Mouse (Mus musculus): ENCODE measurements around the gene Gale. TPM values are rescaled to one million over a fixed set of nuclear protein-coding genes. Genes with fewer than 3 reads are reported as not detected.

Gene Gale
- polyA plus RNA-seq, 1 experiment: 37.6 TPM

DNA sequence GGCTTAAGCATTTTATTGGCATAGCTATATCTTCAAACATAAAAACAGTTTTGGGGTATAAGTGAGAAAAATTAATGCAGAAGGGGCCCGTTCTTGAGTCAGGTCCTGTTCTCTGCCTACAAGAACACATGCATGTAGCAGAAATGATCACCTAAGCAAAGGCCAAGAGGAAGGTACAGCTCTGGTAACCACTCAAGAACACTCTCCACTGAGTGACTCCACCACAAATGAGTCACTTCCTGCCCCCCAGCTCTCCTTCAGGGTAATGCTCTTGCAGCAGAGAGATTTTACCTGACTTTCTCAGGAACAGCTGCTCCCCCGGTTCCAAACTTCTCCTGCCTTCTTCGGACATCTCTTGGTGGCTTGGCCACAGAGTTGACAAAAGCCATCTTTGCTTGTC, 43.3 kb downstream of the Gale start:
- DNase-seq (ENCODE audit: extremely low spot score in 1 of 2, low spot score in 1 of 2): no peak

DNA sequence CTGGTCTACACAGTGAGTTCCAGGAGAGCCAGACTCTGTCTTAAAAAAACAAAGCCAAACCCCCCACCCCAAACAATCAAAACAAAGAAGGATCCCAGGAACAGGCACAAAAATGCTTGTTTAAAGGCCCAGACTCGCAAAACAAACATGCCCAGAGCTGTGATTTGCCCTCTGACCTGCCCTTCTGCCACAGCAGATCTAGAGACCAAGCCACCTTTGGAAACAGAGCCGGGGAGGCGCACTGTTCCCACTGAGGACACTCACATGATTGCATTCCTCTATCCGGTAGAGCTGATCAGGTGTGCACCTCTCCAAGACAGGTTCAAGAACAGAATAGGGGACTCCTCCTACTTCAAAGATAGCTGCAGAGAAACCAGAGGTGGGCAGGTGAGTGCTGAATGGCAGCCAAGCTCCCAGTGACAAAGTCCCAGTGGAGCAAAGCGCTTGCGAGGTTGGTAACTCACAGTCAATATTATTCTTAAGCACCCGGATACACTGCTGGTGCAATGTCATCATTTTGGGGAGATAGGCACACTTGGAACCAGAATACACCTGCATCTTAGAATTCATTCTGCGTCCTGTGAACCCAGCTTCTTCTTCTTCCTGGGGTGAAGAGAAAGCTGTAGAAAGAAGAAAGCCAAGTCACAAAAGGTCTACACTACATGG, 45.4 kb downstream of the Gale start:
- DNase-seq (ENCODE audit: extremely low spot score in 1 of 2, low spot score in 1 of 2): no peak

DNA sequence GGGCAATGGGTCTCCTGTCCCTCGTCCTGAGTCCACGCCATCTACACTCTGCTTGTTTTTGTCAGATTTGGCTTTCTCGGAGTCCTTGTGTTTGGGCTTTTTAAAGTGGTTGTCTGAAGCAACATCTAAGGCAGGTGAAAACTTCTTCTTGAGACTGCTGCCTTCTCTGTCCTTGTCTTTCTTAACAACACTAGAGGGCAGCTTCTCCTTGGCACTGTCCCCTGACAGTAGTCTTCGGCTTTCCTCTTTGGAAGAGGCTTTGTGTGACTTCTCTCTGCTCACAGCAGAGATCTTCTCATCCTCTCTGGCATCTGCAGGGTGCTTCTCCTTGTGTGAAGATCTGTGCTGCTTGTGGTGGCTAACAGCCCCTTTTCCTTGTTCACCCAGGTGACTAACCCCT, 47.1 kb downstream of the Gale start:
- DNase-seq (ENCODE audit: extremely low spot score in 1 of 2, low spot score in 1 of 2): no peak

DNA sequence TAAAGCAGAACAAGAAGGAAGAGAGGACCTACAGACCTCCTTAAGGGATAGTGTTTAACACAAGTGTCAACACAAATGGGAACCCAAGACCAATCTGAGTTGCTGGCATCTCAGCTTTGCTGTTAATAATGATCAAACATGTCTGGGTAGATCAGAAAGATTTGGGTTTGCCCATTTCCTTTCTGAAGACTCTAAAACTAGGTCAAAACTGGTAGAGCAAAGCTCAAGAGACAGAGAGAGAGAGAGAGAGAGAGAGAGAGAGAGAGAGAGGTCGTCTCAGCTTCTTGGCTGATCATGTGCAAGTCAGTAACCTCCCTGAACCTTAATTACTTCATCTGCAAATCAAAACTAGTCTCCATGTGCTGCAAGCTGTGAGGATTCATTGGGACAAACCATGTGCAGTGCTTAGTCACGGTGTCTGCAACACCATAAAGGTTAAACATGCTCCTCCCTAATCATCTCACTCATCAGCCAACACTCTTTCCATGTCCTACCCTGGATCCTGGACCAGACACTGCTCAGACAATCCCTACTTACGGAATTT, 52.6 kb downstream of the Gale start:
- DNase-seq (ENCODE audit: extremely low spot score in 1 of 2, low spot score in 1 of 2): no peak

Other genes starting within 250 kb of the Gale start
- gene Il22ra1, start 235.6 kb upstream of the Gale start, polyA plus RNA-seq (2012; rRNA removed): 0.04 and 0.06 TPM in 2 replicates
- 1.8 and 2.6 TPM in 2 replicates for gene Myom3, start 204.0 kb upstream of the Gale start, polyA plus RNA-seq (2012; rRNA removed)
- 68.2 and 68.5 TPM in 2 replicates for gene Srsf10, start 108.0 kb upstream of the Gale start, polyA plus RNA-seq (2012; rRNA removed)
- gene Pnrc2, start 89.9 kb upstream of the Gale start, polyA plus RNA-seq (2012; rRNA removed): 63.1 and 68.6 TPM in 2 replicates
- gene Cnr2, start 68.3 kb upstream of the Gale start, polyA plus RNA-seq (2012; rRNA removed): 0.11 and 0.14 TPM in 2 replicates
- 40.4 and 42.3 TPM in 2 replicates for gene Fuca1, start 43.0 kb upstream of the Gale start, polyA plus RNA-seq (2012; rRNA removed)
- gene Hmgcl, start 17.3 kb upstream of the Gale start, polyA plus RNA-seq (2012; rRNA removed): 56.1 and 56.2 TPM in 2 replicates
- 108 and 117 TPM in 2 replicates for gene Lypla2, start 8.9 kb downstream of the Gale start, polyA plus RNA-seq (2012; rRNA removed)
- 107 TPM in 2 replicates for gene Pithd1, start 23.5 kb downstream of the Gale start, polyA plus RNA-seq (2012; rRNA removed)
- 18.8 and 20.4 TPM in 2 replicates for gene Eloa, start 58.0 kb downstream of the Gale start, polyA plus RNA-seq (2012; rRNA removed)
- 507 and 512 TPM in 2 replicates for gene Rpl11, start 89.7 kb downstream of the Gale start, polyA plus RNA-seq (2012; rRNA removed)
- 90.0 and 90.1 TPM in 2 replicates for gene Id3, start 179.8 kb downstream of the Gale start, polyA plus RNA-seq (2012; rRNA removed)
- gene E2f2, start 208.7 kb downstream of the Gale start, polyA plus RNA-seq (2012; rRNA removed): 0.25 and 0.34 TPM in 2 replicates
- 4.3 and 4.6 TPM in 2 replicates for gene Asap3, start 242.6 kb downstream of the Gale start, polyA plus RNA-seq (2012; rRNA removed)

Data from frontal cortex, adult 2 months (tissue).